Mouse (Mus musculus) cerebellum, postnatal 14 days (tissue): ENCODE data around the gene Men1.
A peak's percentile ranks its signal among the peaks of the same experiment; 100 is the strongest.

ENCODE experiments used
- DNase-seq, 2 experiments: peaks; one replicate each; pipeline ENCODE4 v3.0.0; 2021; ENCODE audit warnings: mixed read lengths in 2 of 2

The Men1 gene

GRCm38 (mm10) chr19:6339890-6340504 lies 5.2 kb downstream of the Men1 start:
- no peak for DNase-seq

GRCm38 (mm10) chr19:6340524-6341452 lies 6.0 kb downstream of the Men1 start, which contains the start of gene Map4k2:
Map4k2 (plus strand) TSS chr19:6341135.
- DNase-seq: peak; percentile 83 to 86

GRCm38 (mm10) chr19:6341453-6342077 lies 6.8 kb downstream of the Men1 start:
- no peak for DNase-seq

GRCm38 (mm10) chr19:6342276-6342933 lies 7.6 kb downstream of the Men1 start:
- no peak for DNase-seq

- DNase-seq: no peak
Observed at GRCm38 (mm10) chr19:6343066-6343925, 8.5 kb downstream of the Men1 start.

- peak; percentile 57 to 69 for DNase-seq
Observed at GRCm38 (mm10) chr19:6343996-6344395, 9.2 kb downstream of the Men1 start.

GRCm38 (mm10) chr19:6346023-6346422 lies 11.2 kb downstream of the Men1 start:
- DNase-seq: no peak

DNA sequence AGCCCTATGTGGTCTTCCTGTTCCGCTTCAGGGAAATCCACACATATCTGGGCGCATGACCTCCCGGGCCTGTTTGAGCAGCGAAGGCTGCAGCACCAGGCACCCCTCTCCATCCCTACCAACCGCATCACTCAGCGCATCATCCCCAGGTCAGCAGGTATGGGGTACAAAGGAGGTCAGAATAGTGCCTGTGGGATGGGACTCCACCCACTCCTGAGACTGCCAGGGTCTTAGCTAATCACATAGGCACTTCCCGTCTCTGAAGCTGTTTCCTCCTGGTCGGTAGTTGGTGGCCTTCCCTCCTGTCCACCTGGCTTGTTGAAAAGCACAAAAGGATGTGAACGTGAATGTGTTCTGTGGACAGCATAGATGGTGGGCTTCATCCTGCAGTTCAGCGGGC lies 11.9 kb downstream of the Men1 start:
- DNase-seq: no peak

DNA sequence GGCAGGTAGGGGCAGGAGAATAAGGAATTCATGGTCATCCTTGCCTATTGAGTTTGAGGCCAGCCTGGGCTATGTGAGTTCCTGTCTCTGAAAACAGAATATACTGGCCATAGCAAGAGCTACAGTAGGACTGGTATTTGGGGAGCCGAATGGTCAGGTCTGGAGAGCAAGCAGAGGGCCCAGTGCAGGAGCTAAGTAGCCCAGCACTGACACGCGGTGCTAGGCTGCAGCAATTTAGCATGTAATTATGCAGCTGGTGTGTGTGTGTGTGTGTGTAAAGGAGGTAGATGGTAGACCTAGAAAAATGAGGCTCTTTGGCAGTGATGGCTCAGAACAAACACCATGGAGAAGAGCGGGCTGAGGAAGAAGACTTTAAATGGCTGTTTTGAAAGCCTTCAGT lies 12.8 kb downstream of the Men1 start:
- no peak for DNase-seq

DNA sequence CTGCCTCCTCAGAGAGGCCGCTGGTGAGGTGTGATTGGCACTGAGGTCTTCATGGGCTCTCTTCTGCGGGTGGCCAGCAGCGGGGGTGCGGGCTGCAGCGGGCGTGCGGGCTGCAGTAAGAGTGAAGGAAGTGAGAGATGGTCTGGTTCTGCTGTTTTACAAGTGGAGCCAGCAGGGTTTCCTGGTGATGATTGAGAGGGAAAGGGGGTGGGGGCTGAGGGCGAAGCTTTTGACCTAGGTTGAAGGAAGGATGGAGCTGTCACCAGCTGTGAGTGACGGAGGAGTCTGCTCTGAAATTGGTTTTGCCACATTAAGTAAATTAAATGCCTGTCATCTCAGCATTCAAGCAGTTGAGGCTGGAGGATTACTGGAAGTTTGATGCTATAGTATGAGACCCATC lies 13.9 kb downstream of the Men1 start:
- no peak for DNase-seq

DNA sequence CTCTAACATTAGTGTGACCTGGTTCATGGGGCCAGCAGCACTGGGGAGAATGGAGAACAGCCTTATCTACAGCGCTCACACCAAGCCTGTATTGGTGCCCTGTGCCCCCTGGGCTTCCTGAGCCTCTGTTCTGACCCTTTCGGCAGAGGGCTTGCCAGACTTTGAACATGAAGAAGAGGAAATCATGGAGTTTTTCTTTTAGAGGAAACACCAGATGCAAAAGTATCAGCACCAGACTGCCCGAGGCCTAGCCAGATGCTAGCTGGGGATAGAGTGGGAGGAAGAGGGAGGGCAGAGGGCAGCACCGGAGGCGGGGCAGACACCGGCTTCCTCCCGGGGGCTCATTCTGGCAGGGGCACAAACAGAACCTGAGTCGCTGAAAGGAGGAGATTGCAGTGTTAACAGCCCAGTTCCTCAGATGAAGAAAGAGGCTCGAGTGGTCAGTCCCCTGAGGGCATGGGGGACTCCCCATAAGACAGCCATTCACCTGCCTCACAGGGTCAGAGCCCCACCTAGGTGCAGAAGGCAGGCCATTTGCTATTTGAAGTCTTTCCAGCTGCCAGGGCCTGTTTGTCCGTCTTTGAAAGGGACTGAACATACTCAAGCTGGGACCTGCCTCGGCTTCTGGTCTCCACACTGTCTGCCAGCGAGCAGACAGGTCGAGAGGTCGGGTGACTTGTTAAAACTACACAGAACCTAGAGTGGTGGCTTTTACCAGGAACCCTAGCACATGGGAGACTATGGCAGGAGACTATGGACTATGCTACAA lies 14.6 kb downstream of the Men1 start:
- DNase-seq: no peak

DNA sequence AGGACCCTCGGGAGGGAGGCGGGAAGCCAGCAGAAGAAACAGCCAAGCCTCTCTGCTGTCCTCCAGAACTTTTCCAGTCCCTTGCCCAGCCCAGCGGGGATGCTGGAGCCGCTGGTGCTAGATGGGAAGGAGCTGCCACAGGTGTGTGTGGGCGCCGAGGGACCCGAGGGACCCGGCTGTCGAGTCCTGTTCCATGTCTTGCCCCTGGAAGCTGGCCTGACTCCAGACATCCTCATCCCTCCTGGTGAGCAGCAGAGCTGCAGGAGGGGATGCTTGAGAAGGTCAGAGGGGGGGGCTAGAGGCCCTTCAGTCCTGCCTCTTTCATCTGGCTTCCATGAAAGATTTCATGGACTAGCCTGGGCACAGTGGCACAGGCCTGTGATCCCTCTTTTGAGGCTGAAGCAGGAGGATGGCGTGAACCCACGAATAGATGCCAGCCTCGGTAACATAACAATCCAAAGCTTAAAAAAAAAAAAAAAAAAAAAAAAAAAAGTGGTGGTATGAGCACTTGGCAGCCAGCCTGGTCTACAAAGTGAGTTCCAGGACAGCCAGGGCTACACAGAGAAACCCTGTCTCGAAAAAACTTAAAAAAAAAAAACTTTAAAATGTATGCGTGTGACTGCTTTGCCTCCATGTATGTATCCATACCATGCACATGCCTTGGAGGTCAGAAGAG lies 16.8 kb downstream of the Men1 start:
- DNase-seq: peak in 1 of 2 experiments; percentile 46

GRCm38 (mm10) chr19:6352107-6352505 lies 17.3 kb downstream of the Men1 start:
- no peak for DNase-seq

- DNase-seq: no peak
Observed at GRCm38 (mm10) chr19:6354030-6354429, 19.3 kb downstream of the Men1 start.

- DNase-seq: no peak
Observed at GRCm38 (mm10) chr19:6361291-6361690, 26.5 kb downstream of the Men1 start.

GRCm38 (mm10) chr19:6363091-6363410 lies 28.3 kb downstream of the Men1 start:
- no peak for DNase-seq

DNA sequence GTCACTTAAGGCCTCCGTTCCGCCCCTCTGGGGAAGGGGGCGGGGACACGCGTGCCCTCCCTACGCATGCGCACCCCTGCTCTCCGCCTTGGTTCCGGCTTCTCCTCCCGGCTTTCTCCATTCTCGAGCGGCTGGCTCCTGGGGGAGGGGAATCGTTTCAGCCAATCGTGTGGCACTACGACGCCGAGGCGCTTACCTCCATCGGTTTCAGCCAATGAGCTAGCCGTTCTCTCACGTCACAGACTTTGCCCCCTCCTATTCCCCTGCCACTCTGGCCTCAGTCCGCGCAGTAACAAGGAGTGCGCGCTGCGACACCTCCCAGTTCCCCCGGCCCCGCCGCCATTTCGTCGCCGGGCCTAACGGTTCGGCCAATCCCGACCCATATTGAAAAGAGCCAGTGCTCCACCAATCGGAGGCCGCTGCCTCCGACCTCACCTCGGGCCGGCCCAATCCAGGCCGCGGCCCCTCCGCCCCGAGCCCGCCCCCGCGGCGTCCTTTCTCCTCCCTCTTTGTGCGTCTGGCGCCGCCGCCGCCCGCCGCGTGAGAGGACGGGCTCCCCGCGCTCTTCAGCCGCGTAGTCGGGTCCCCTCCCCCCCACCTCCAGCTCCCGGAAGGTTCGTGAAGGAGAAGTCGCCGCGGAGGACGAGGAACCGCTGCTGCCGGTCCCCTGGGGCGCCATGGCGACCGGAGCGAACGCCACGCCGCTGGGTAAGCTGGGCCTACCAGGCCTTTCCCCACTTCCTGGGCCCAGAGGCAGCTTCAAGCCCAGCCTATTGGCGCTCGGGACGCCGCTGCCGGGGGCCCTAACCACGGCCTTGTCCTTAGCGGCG lies 28.8 kb downstream of the Men1 start, which contains the start of gene Sf1:
Gene Sf1, plus strand, starts transcription at position 280 of the 830 bp plus-strand sequence.
- peak; percentile 100 for DNase-seq

DNA sequence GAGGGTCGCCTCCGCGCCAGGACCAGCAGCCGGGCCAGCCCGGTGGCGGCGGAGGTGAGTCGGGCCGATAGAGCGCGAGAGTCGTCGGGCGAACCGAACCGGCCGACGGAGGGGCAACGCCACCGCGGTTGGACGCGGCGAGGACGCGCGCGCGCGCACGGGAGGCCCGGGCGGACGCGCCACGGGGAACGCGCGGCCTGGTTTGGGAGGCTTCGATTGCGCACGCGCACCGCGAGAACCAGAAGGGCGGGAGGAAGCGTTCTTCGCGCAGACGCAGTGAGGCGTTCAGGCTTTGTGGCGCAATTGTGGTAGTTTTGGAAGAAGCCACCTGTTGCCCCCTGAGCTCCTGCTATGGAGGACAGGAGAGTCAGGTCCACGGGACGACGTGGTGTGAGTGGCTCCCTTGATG lies 29.5 kb downstream of the Men1 start:
- peak; percentile 96 for DNase-seq

- no peak for DNase-seq
Observed at GRCm38 (mm10) chr19:6364842-6365241, 30.1 kb downstream of the Men1 start.

- no peak for DNase-seq
Observed at GRCm38 (mm10) chr19:6370175-6370574, 35.4 kb downstream of the Men1 start.
